Mouse (Mus musculus) stomach, postnatal 0 days (tissue): ENCODE results near the gene Zbtb16. TPM values are rescaled to one million over a fixed set of nuclear protein-coding genes. Genes with fewer than 3 reads are reported as not detected.

Source experiments
- ATAC-seq: fragments of 200-750 bp; cut with Nextera tagmentation; 2 replicates; pipeline ENCODE4 v1.8.0; 2017; ENCODE audit not compliant: low FRiP score, low TSS enrichment
- DNase-seq: peaks from one replicate; pipeline ENCODE4 v3.0.0-alpha.2; 2016; ENCODE audit warnings: low spot score
- H3K27ac ChIP-seq: fragments of 300-500 bp; sonication (generic); replicated peaks from 2 replicates; pipeline ENCODE4 v1.5.1; 2014; ENCODE audit warnings: mild to moderate bottlenecking, control low read depth
- H3K27me3 ChIP-seq: fragments of 300-500 bp; sonication (generic); 2 replicates; pipeline ENCODE4 v1.6.1; 2014; ENCODE audit warnings: low read length; ENCODE audit not compliant: control insufficient read depth, insufficient read depth
- H3K36me3 ChIP-seq: fragments of 300-500 bp; sonication (generic); 2 replicates; pipeline ENCODE4 v1.6.1; 2014; ENCODE audit warnings: low read length, mixed read lengths; ENCODE audit not compliant: control insufficient read depth, insufficient read depth
- H3K4me1 ChIP-seq: fragments of 300-500 bp; sonication (generic); replicated peaks from 2 replicates; pipeline ENCODE4 v1.6.1; 2014; ENCODE audit warnings: antibody characterized with exemption; ENCODE audit not compliant: control insufficient read depth, insufficient read depth
- H3K4me2 ChIP-seq: fragments of 300-500 bp; sonication (generic); replicated peaks from 2 replicates; pipeline ENCODE4 v1.6.1; 2014; ENCODE audit warnings: low read depth, mild to moderate bottlenecking, control low read depth, moderate library complexity
- H3K4me3 ChIP-seq: fragments of 300-500 bp; sonication (generic); 2 replicates; pipeline ENCODE4 v1.5.1; 2014; ENCODE audit warnings: low read depth, low read length, control low read depth
- H3K9ac ChIP-seq: fragments of 300-500 bp; sonication (generic); 2 replicates; pipeline ENCODE4 v1.6.1; 2014; ENCODE audit warnings: mild to moderate bottlenecking, low read length, control low read depth, mixed read lengths
- H3K9me3 ChIP-seq: fragments of 300-500 bp; sonication (generic); 2 replicates; pipeline ENCODE4 v1.6.1; 2016; ENCODE audit warnings: low read length; ENCODE audit not compliant: control insufficient read depth
- CTCF ChIP-seq: IDR thresholded peaks from 2 replicates; pipeline ENCODE4 v1.5.1; 2016; ENCODE audit warnings: antibody characterized with exemption, low read depth, mild to moderate bottlenecking, moderate library complexity
- EP300 ChIP-seq: optimal IDR thresholded peaks from 2 replicates; pipeline ENCODE3; 2016; ENCODE audit warnings: antibody characterized with exemption
- WGBS: fragments of 180-500 bp; shearing (Covaris S2); extraction: QIAGEN DNeasy Blood & Tissue Kit; methylation state at CpG from one replicate; pipeline ENCODE4 v1.1.7; 2014; 5-methylcytosine and 5-hydroxymethylcytosine counted together
- polyA plus RNA-seq: library from polyadenylated mRNA; unstranded; fragments of >200 nt; fragmentation: Nextera tagmentation; extraction: Ambion mirVana; gene quantifications from 2 replicates; pipeline ENCODE4 v1.2.1, GENCODE M21; 2015

The Zbtb16 gene
- polyA plus RNA-seq: 1.2 and 1.7 TPM in 2 replicates

DNA sequence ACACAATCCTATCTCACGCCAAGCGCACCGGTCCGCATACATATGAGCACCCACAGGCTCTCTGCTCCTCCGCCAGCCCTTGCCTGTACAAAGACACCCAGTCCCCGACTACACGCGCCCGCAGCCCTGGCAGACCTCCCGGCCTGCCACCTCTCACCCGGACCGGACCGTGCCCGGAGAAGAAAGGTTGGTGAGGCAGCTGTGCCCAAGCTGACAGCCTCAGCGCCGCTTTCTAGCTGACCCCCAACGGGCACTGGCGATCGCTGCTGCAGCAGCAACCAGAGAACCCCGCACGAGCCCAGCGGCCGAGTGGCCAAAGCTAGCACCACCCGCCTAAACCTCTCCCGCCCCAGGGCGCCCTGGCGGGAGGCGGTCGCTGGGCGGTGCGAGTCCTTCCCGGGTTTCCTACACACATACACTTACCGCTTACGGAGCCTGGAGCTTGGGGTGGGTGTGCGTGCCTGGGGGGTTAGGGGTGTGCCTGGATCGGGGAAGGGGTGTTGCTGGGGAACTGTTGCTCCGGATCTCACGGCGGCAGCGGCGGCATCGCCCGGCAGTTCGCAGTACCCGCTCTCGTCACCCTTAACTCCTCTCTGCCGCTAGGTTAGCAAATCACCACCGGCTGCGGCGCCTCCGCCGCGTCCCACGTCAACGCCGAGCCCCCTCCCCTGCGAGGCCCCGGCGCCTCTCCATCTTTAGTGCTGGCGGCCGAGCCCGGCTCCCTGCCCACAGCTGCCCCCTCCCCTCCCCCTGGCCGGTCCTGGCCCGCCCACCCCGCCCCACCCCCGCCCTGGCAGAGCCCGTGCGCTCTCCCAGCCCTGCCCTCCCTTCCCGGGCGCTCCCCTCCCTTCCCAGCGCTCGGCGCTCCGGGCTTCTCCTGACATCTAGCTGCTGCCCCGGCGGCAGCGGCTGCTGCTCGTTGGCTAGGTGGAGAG is at the start of gene Zbtb16:
Gene Zbtb16 (minus strand): TSS at position 592 of the 935 bp plus-strand sequence.
- peaks cover 5% of the 10 kb centered on the region; the same call in 1 of the 2 replicates for H3K27me3 ChIP-seq
- peak within 1 kb of the TSS; percentile 86 for H3K9ac ChIP-seq
- H3K4me2 ChIP-seq: peak within 1 kb of the TSS; percentile 82
- peak; percentile 90 for DNase-seq
- no peaks in the 10 kb centered on the region for H3K4me1 ChIP-seq
- H3K4me3 ChIP-seq: peak within 1 kb of the TSS; percentile 77
- TF ChIP-seq EP300 (no peak), CTCF (peak; percentile 72)
- under 1% methylated on average over 64 of the region's 78 CpGs for WGBS
- peak within 1 kb of the TSS; percentile 89 for H3K27ac ChIP-seq
- H3K36me3 ChIP-seq: peaks cover 6% of the 10 kb centered on the region; the same call in 1 of the 2 replicates
- ATAC-seq: peak; percentile 87
- no peaks in the 10 kb centered on the region for H3K9me3 ChIP-seq

- H3K27ac ChIP-seq: no peak overlapping the region
- no peaks in the 10 kb centered on the region for H3K9me3 ChIP-seq
- H3K4me1 ChIP-seq: no peaks in the 10 kb centered on the region
- ATAC-seq (no peak), DNase-seq (no peak)
- TF ChIP-seq EP300 (no peak), CTCF (no peak)
- H3K4me2 ChIP-seq: no peak overlapping the region
- H3K27me3 ChIP-seq: no peaks in the 10 kb centered on the region
- WGBS: 76% methylated on average over 8 of the region's 8 CpGs
- H3K36me3 ChIP-seq: no peaks in the 10 kb centered on the region
- H3K4me3 ChIP-seq: no peak overlapping the region
- H3K9ac ChIP-seq: no peak overlapping the region
Measured at GRCm38 (mm10) chr9:48872896-48873295, 36.9 kb upstream of the Zbtb16 start.

GRCm38 (mm10) chr9:48866523-48867121 is 30.6 kb upstream of the Zbtb16 start:
- H3K36me3 ChIP-seq: no peaks in the 10 kb centered on the region
- no peak overlapping the region for H3K27ac ChIP-seq
- 63% methylated on average over 12 of the region's 12 CpGs for WGBS
- DNase-seq: no peak
- no peak overlapping the region for H3K4me2 ChIP-seq
- TF ChIP-seq EP300: no peak
- TF ChIP-seq CTCF: no peak
- H3K4me3 ChIP-seq: no peak overlapping the region
- H3K27me3 ChIP-seq: no peaks in the 10 kb centered on the region
- no peak overlapping the region for H3K9ac ChIP-seq
- no peaks in the 10 kb centered on the region for H3K4me1 ChIP-seq
- no peak for ATAC-seq
- no peaks in the 10 kb centered on the region for H3K9me3 ChIP-seq

- ATAC-seq: 0 out of 2 replicates have a peak, but pooled peaks have one; percentile 17
- H3K4me1 ChIP-seq: no peaks in the 10 kb centered on the region
- TF ChIP-seq EP300: no peak
- peak; percentile 23 for DNase-seq
- H3K27ac ChIP-seq: 0 out of 2 replicates have a peak overlapping the region, but pooled peaks have one; percentile 45
- H3K9me3 ChIP-seq: no peaks in the 10 kb centered on the region
- WGBS: 32% methylated on average over 9 of the region's 9 CpGs
- no peaks in the 10 kb centered on the region for H3K27me3 ChIP-seq
- H3K36me3 ChIP-seq: no peaks in the 10 kb centered on the region
- no peak overlapping the region for H3K4me3 ChIP-seq
- no peak overlapping the region for H3K9ac ChIP-seq
- no peak overlapping the region for H3K4me2 ChIP-seq
Measured at GRCm38 (mm10) chr9:48865235-48865634, 29.2 kb upstream of the Zbtb16 start.

DNA sequence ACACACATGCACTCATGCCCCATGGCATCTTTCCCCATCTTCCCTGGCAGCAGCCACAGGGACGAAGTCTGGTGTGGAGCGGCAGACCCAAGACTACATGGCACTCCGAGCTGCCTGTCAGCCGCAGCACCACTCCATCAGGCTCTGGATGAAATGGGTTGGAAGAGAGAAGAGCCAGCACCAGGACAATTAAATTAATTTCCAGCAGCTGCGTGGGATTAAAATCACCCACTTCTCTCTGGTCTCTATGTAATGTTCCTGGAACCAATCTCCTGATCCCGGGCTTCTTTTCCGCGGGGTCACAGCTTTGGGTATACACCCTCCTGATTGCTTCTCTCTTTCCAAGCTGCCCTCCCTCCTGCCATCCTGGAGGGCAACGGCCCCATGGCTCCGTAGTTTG is 25.5 kb upstream of the Zbtb16 start:
- no peaks in the 10 kb centered on the region for H3K27me3 ChIP-seq
- H3K9ac ChIP-seq: no peak overlapping the region
- no peaks in the 10 kb centered on the region for H3K36me3 ChIP-seq
- DNase-seq: no peak
- no peak overlapping the region for H3K4me3 ChIP-seq
- WGBS: 87% methylated on average over 10 of the region's 10 CpGs
- ATAC-seq: no peak
- no peaks in the 10 kb centered on the region for H3K9me3 ChIP-seq
- TF ChIP-seq CTCF: no peak
- TF ChIP-seq EP300: no peak
- no peak overlapping the region for H3K4me2 ChIP-seq
- no peak overlapping the region for H3K27ac ChIP-seq
- H3K4me1 ChIP-seq: no peaks in the 10 kb centered on the region

DNA sequence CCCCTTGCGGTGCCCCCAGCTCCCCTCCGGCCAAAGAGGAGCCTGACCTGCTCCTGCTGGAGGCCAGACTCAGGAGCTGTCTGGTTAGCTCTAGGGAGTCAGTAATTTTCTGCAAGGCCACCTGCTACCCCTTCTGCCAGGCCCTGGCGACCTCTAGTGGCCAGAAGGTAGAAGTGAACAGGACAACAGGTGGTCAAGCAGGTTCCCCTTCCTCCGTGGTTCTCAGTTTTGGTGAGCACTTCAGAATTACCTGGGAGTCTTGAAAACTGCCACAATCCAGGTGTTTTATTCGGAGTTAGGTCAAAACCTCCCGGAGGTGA is 24.5 kb upstream of the Zbtb16 start:
- no peak overlapping the region for H3K4me3 ChIP-seq
- TF ChIP-seq EP300 (no peak), CTCF (peak; percentile 98)
- no peak overlapping the region for H3K27ac ChIP-seq
- H3K4me1 ChIP-seq: no peaks in the 10 kb centered on the region
- H3K9me3 ChIP-seq: no peaks in the 10 kb centered on the region
- no peaks in the 10 kb centered on the region for H3K27me3 ChIP-seq
- DNase-seq (peak; percentile 81), ATAC-seq (peak; percentile 82)
- 7% methylated on average over 6 of the region's 6 CpGs for WGBS
- H3K4me2 ChIP-seq: no peak overlapping the region
- no peak overlapping the region for H3K9ac ChIP-seq
- no peaks in the 10 kb centered on the region for H3K36me3 ChIP-seq
